Mouse (Mus musculus) mesoderm, embryonic 11.5 days (tissue): ENCODE measurements at regions not wholly inside any gene's neighbourhood (a gene's known extent, or its start where the extent isn't known, plus 50 kb on each side); places are given as distances from the start of the nearest gene placed in this dataset.

Source experiments
- DNase-seq: peaks from one replicate; pipeline ENCODE4 v3.0.0-alpha.2; 2012; ENCODE audit warnings: low read depth, low spot score

DNA sequence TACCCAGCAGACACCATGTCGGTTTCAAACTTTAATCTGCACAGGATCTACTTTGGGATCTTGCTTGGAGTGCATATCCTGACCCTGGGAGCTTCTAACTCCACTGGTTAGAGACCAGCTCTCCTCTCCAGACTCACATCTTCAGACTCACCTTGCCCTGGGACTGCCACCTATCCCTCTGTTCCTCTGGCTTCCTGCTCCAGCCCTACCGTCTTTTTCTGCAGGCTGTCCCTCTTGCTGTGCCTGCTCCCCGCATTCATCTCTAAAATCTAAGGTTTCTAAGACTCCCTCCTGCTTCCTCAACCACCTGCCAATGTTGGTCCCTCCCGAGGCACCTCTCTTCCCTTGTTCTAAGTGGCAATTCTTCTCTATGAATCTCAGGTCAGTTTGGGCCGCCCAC, 233.2 kb downstream of the Plpp3 start:
- peak; percentile 76 for DNase-seq

DNA sequence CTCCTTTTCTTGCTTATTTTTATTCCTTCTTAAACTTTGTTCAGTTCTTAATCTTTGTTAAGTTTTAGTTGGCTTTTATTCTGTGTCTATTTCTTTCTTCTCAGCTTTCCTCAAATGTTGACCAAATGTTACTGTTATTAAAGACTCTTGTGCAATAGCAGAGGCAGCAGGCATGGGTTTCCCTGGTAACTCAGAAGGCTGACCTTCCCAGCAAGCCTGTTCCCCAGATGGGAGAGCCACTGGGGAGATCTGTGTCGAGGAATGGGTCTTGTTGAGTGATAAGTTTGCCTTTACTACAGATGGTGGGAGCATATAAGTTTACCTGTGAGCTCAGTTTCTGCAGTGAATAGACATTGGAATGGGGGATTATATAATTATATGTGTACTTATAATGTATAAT, 237.2 kb downstream of the Plpp3 start:
- DNase-seq: no peak

- no peak for DNase-seq
Observed at GRCm38 (mm10) chr4:105397451-105397850, 240.3 kb downstream of the Plpp3 start.

DNA sequence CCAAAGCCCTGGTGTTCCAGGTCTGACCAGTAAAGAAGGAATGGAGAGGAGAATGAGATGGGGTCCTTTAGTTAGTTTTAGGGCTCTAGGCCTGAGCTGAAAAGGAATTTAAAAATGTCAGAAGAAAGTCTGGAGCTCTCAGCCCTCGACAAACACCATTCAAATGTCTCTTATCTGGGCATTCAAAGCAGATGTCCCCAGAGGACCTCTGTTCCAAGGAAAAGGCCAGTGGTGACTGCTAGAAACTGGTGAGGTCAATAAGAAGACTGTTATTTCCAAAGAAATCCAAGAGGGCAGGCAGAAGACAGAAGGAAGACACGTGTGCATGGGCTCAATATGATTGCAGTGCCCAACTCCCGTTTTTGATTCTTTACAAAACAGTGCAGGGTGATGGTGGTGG, 244.9 kb downstream of the Plpp3 start:
- DNase-seq: no peak

DNA sequence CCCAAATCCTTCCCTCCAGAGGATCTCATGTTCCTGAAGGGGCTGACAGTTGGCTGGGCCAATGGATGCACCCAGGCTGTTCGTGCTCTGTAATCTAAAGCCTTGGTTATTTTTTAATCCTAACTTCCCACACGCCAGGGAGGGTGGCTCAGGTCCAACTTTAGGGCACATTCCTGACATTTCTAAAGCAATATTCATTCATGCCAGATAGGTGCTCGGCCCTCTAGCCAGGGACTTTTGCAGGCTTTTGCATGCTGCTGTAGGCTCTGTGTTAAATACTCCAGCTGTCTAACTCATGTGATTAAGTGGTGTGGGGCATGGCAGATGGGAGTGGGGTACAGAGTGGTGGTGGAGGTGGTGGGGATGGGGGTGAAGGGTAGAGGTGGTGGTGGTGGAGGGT, 246.0 kb downstream of the Plpp3 start:
- no peak for DNase-seq

DNA sequence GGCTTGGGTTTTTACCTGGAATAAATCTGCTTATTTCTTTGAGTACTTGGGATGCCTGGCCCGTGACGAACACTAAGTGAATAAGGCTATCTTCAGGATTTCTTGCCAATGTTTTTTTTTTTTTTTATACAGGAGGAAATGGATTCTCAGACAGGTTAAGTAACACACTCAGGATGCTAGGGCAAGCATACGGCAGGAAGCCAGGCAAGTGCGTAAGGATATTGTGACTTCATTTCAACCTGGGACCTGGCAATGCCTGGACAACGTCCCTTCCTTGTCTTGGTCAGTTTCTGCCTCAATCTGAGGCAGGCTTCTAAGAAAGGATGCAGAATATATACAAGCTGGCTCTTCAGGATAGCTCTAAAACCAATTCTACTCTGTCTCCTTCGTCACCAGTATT, 246.5 kb downstream of the Plpp3 start:
- no peak for DNase-seq

- DNase-seq: no peak
Observed at GRCm38 (mm10) chr4:105405728-105406127, 248.6 kb downstream of the Plpp3 start.

- DNase-seq: peak; percentile 80
Observed at GRCm38 (mm10) chr4:105406786-105407464, 249.8 kb downstream of the Plpp3 start.

- no peak for DNase-seq
Observed at GRCm38 (mm10) chr4:105408896-105409295, 251.7 kb downstream of the Plpp3 start.

DNA sequence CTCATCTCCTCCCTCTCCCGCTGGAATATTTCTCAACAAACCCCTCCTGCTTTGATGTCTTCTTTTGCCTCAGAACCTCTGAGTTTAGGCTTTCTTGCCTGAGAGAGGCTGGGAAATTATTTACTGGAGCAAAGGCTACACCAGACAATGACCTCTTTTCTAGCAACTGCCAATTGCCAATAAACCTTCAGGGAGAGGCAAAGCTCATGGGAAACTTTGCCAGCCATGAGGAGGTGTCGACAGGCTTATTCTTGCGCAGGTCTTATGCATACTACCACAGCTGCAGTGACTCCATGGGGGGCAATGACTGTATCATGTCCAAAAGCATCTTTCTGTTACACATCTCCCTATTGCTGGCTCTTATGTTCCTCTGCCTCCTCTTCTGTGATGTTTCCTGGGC, 260.0 kb downstream of the Plpp3 start:
- DNase-seq: no peak

DNA sequence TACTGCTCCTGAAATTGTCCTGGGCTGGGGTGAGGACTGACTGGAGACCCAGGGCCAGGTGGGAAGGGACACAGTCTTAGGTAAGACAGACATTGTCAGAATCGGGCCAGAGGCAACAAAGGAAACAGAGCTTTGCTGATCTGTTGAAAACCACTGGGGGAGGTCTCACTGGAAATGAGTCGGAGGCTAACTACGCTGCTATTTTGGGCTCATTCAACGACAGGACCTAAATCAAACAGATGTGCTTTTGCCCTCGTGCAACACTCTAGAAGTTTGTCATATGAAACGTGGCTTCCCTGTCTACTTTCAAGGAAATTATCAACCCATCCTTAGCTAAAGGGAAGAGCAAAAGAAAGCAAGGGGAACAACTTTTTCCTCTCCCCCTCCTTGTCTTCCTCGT, 265.3 kb downstream of the Plpp3 start:
- DNase-seq: no peak

DNA sequence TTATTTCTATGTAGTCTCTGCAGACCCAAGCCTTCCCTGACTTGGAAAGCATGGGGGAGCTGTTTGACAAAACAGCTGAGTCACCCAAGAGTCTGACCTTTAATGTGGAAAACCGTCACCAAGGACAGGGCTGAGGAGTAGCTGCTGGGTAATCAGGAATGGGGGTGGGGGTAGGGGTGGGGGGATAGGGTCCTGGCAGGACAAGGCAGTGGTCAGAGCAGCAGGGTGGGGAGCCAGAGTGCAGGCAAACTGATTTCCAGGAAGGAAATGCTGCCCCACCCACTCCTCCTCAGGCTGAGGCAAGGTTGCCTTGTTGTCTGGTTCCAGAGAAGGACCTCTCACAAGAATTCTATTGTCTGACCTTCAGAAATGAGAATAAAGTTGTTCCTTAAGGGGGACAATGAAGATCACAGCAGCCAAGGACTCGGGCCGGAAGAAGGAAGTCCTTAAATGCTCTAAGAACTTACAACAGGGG, 266.6 kb downstream of the Plpp3 start:
- DNase-seq: no peak

DNA sequence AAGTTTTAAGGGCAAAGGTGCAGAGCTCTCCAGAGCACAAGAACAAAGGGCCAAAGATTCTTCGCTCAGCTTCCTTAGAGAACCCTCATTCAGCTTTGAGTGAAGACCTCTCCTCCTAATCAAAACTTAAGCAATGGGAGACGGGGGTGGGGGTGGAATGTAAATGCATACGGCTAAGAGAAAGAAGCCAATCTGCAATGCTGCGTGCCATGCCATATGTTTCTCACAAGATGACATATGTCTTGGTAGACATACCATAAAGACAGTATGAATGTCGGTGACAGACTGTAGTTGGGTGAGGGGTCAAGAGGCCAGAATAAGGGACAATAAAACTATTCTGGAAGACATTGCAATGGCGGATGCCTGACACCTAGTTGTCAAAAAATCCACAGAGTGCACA, 267.9 kb downstream of the Plpp3 start:
- DNase-seq: no peak

DNA sequence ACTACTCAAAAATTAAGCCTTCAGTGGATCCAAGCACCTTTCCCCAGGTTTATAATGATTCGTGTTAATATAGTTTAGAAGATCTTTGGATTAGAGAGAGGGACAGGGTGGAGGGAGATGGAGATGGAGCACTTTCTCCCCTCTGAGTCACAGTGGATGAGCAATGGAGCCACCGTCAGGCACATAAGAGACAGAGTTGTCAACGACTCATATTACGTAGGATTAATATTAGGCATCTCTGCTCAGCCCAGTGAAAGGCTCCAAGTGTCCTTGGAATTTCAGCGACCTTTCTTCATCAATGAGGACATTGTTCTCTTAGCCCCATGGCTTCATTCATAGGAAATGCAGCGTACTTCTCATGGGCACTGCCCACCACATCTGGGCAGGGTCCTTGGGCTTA, 270.4 kb downstream of the Plpp3 start:
- no peak for DNase-seq

GRCm38 (mm10) chr4:105429381-105430100, 272.4 kb downstream of the Plpp3 start:
- no peak for DNase-seq

DNA sequence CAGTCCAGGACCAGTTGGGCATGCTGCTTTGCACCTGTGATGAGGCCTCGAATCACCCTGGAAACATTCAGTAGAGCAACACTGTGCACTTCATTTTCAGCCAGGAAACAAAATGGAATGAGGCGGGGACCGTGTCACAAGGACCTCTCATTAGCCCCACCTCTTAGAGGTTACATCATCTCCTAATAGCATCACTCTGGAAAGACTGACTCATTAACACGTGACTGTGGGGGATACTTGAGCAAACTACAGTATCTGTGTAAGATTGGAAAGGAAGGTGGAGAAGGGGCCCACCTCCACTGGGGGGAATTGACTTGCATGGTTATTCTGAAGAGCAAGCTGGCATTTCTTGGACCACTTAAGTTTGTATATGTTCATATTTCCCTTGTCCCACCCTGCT, 275.3 kb downstream of the Plpp3 start:
- no peak for DNase-seq

DNA sequence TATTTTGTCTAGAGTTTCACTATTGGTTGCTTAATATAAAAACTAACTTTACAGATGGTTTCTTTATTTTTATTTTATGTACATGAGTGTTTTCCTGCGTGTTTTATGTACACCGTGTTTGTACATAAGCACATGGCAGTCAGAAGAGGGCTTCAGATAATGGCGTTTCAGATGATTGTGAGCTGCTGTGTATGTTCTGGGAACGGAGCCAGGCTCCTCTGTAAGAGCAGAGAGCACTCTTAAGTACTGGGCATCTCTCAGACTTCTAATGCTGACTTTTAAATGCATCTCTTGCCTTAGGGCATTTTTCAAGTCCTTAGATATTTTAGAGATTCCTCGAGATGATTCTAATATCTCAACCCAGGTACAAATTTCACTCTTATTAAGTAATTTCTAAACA, 280.0 kb downstream of the Plpp3 start:
- DNase-seq: no peak

GRCm38 (mm10) chr4:105449046-105449860, 292.1 kb downstream of the Plpp3 start:
- DNase-seq: peak; percentile 27

GRCm38 (mm10) chr4:105450881-105451280, 293.7 kb downstream of the Plpp3 start:
- DNase-seq: no peak

DNA sequence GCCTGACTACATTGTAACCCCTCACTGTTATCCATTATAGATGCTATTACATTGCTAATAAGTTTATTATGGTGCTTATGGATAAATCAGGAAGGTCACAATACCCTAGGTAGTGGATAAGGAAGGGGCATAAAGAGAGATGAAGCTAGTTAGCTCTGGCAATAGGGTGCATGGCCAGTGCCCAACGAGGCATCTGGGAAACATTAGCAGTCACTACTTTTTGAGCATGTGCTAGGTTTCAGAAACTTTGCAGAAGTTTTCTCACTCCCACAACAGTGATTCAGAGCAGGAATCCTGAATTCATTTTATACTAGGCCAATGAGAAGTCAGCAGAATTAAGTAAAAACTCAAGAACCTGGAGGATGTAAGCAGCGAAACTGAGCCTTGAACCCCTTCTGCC, 294.7 kb downstream of the Plpp3 start:
- no peak for DNase-seq

DNA sequence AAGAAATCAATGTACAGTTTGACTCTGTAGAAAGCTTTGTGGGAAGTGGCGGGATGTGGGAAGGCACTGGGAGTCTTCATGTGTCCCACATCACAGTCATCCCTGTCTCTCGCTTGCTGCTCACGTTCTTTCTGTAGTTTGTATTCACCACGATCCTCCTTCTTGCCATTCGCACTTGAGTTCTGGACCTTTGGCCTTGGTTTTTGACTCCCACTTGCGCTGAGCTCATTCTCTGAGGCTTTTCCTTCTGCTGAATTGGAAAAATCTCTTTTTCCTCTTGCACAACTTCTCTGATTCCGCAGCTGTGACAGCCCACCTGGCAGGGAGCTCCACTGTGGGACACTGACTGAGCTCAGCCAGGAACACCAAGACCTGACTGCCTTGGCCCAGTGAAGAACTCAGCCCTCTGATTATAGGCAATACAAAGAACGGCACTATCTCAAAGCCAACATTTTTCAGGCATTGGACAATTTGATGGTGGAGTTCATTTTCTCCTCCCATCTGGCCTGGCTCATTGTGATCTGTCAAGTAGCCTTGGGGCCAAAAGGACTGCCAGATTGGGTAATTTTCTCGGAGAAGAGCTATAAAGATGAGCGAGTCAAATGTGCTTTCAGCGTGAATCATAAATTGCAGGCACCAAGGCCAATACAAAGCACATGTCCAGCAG, 299.9 kb downstream of the Plpp3 start:
- DNase-seq: no peak
